Mouse (Mus musculus): ENCODE data around the gene Fam171a1. TPM values are rescaled to one million over a fixed set of nuclear protein-coding genes. Genes with fewer than 3 reads are reported as not detected.

Gene Fam171a1
- polyA plus RNA-seq, 1 experiment from 2014 or later: 47.9 TPM

- Histone ChIP-seq H3K27ac (no peak overlapping the region), H3K4me1 (replicated peaks) (peaks cover 21% of the 10 kb centered on the region), H3K4me2 (replicated peaks) (no peak overlapping the region), H3K9ac (replicated peaks) (no peak overlapping the region), H3K36me3 (no peaks in the 10 kb centered on the region), H3K4me3 (replicated peaks) (no peak overlapping the region), H3K9me3 (no peaks in the 10 kb centered on the region), H3K27me3 (no peaks in the 10 kb centered on the region)
- 88% methylated on average over 10 of the region's 10 CpGs for WGBS
- ATAC-seq: no peak
Observed at GRCm38 (mm10) chr2:3157661-3158344, 43.8 kb downstream of the Fam171a1 start.

DNA sequence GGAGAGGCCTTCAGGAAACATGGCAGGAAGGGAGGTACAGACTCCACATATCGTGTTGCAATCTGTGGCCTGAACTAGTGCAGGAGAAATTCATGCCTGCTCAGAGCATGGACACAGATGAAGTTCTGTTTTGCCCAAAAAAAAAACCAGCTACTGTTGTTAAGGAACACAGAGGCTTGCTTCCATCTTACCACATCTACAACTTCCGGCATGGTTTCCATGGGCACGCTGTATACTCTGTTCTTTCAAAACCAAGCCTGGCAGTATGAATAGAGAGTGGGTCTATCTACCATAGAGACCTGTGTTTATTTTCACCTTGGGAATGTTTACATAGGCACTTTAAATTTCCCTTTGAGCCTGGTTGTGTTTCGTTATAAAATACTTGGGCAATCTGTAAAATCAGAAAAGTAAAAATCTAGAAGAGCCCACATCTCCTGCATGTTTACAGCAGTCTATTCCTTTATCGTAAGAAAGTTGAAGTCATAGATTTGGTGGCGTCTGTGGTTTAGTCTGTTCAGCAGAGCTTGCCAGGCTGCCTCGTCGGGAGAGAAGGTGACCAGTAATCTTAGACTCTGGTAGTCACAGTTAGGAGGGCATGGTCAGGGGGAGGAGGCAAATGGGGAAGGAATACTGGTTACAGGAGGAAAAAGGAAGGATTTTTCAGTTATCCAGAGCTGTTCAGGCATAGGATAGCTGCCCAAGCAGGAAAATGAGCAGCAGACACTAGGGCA is 44.8 kb downstream of the Fam171a1 start:
- Histone ChIP-seq H3K9ac (replicated peaks) (no peak overlapping the region), H3K27ac (no peak overlapping the region), H3K4me3 (replicated peaks) (no peak overlapping the region), H3K4me2 (replicated peaks) (no peak overlapping the region), H3K4me1 (replicated peaks) (peaks cover 19% of the 10 kb centered on the region), H3K9me3 (no peaks in the 10 kb centered on the region), H3K27me3 (no peaks in the 10 kb centered on the region), H3K36me3 (no peaks in the 10 kb centered on the region)
- WGBS: 89% methylated on average over 8 of the region's 8 CpGs
- ATAC-seq: no peak

- H3K4me1 ChIP-seq (replicated peaks): peaks cover 6% of the 10 kb centered on the region; the same call in 1 of the 2 replicates
- 74% methylated on average over 1 of the region's 1 CpGs for WGBS
Observed at GRCm38 (mm10) chr2:3161578-3161977, 47.6 kb downstream of the Fam171a1 start.

DNA sequence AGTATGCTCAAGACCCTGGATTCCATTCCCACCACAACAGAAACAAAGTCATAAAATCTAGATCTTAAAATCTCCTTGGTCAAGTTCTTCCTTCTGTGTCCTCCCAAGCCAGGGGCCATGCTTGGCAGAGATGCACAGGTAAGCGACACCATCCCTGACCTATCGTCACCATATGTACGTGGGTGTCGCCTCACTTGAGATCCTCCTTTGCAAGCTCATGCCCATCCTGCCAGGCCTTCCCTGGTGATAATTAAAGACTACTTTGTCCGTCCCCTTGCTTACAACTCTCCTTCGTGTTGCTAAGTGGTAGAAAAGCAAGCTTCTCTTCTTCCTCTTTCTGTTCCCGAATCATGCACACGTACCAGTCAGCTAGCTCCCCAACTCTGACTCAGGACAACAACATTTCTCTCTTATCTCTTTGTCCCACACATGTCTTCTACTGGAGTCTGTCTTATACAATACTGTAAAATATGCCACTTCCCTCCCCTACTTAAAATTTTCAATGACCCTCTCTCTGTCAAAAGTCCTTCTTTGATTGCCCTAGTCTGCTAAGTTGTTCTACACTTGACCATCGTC is 49.6 kb downstream of the Fam171a1 start:
- Histone ChIP-seq H3K4me1 (replicated peaks) (peaks cover 13% of the 10 kb centered on the region), H3K9ac (replicated peaks) (no peak overlapping the region), H3K4me2 (replicated peaks) (no peak overlapping the region), H3K27me3 (no peaks in the 10 kb centered on the region), H3K27ac (no peak overlapping the region), H3K4me3 (replicated peaks) (no peak overlapping the region), H3K9me3 (no peaks in the 10 kb centered on the region), H3K36me3 (no peaks in the 10 kb centered on the region)
- 95% methylated on average over 9 of the region's 9 CpGs for WGBS
- no peak for ATAC-seq

More at GRCm38 (mm10) chr2:3161578-3161977, 47.6 kb downstream of the Fam171a1 start:
- Histone ChIP-seq H3K9me3 (no peaks in the 10 kb centered on the region), H3K9ac (replicated peaks) (no peak overlapping the region), H3K4me3 (replicated peaks) (no peak overlapping the region), H3K36me3 (no peaks in the 10 kb centered on the region), H3K27ac (no peak overlapping the region), H3K27me3 (no peaks in the 10 kb centered on the region), H3K4me2 (replicated peaks) (no peak overlapping the region)
- ATAC-seq: no peak

GRCm38 (mm10) chr2:3165037-3165600 is 51.1 kb downstream of the Fam171a1 start:
- no peak for ATAC-seq
- 85% methylated on average over 8 of the region's 8 CpGs for WGBS
- no peaks in the 10 kb centered on the region for H3K27me3 ChIP-seq

GRCm38 (mm10) chr2:3165890-3166605 is 52.0 kb downstream of the Fam171a1 start:
- H3K27ac ChIP-seq: no peak overlapping the region
- no peaks in the 10 kb centered on the region for H3K9me3 ChIP-seq
- 76% methylated on average over 7 of the region's 7 CpGs for WGBS
- H3K9ac ChIP-seq (replicated peaks): no peak overlapping the region
- H3K4me3 ChIP-seq (replicated peaks): no peak overlapping the region
- no peak for ATAC-seq
- no peak overlapping the region for H3K4me2 ChIP-seq (replicated peaks)
- H3K4me1 ChIP-seq (replicated peaks): peaks cover 37% of the 10 kb centered on the region
- no peaks in the 10 kb centered on the region for H3K36me3 ChIP-seq
- H3K27me3 ChIP-seq: no peaks in the 10 kb centered on the region

More at GRCm38 (mm10) chr2:3165037-3165600, 51.1 kb downstream of the Fam171a1 start:
- Histone ChIP-seq H3K9ac (replicated peaks) (no peak overlapping the region), H3K36me3 (no peaks in the 10 kb centered on the region), H3K4me2 (replicated peaks) (no peak overlapping the region), H3K27ac (no peak overlapping the region), H3K4me1 (replicated peaks) (peaks cover 28% of the 10 kb centered on the region), H3K9me3 (no peaks in the 10 kb centered on the region), H3K4me3 (replicated peaks) (no peak overlapping the region)

DNA sequence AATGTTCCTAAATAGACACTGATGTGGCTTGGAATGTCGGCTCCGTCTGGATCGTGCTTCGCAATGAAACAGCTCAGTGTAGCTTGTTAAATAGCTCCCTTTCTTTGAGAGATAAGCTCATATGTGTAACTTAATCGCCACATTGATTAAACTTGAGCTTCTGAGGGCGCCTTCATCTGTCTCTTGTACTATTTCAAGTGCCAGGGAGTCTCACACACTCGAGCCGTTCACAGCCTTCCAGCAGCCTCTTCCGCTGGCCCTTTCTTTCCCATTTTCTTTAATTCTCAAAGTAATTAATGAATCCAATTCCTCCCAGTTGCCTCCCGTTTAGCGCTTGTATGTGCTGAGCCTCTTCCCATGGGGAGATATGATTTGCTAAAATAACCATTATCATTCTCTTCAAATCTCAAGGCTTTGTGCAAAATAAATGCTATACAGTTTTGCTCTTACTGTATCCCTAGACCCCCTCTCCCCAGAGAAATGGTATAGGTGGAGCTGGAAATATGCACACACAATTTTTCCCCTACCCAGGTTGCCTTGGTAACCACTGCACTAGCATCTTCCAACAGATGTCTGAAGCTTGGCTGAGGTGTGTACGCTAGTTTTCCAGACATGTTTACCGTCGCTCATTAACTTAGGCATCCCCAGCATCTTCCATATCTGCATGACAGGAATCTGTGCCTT is 54.8 kb downstream of the Fam171a1 start:
- Histone ChIP-seq H3K9me3 (no peaks in the 10 kb centered on the region), H3K27me3 (no peaks in the 10 kb centered on the region), H3K27ac (peak overlapping the region; percentile 83), H3K4me3 (replicated peaks) (no peak overlapping the region; the same call in 1 of the 2 replicates), H3K9ac (replicated peaks) (0 out of 2 replicates have a peak overlapping the region, but pooled peaks have one; percentile 32), H3K36me3 (no peaks in the 10 kb centered on the region), H3K4me2 (replicated peaks) (peak overlapping the region; percentile 37), H3K4me1 (replicated peaks) (peaks cover 49% of the 10 kb centered on the region)
- WGBS: 65% methylated on average over 14 of the region's 14 CpGs
- peak; percentile 85 for ATAC-seq

- WGBS: 68% methylated on average over 3 of the region's 3 CpGs
- peak; percentile 55 for ATAC-seq
- Histone ChIP-seq H3K4me3 (replicated peaks) (no peak overlapping the region), H3K4me1 (replicated peaks) (peaks cover 54% of the 10 kb centered on the region), H3K4me2 (replicated peaks) (peak overlapping the region; percentile 37), H3K9ac (replicated peaks) (no peak overlapping the region; the same call in 1 of the 2 replicates), H3K9me3 (no peaks in the 10 kb centered on the region), H3K36me3 (no peaks in the 10 kb centered on the region), H3K27ac (peak overlapping the region; percentile 83), H3K27me3 (no peaks in the 10 kb centered on the region)
Observed at GRCm38 (mm10) chr2:3169403-3169747, 55.4 kb downstream of the Fam171a1 start.

DNA sequence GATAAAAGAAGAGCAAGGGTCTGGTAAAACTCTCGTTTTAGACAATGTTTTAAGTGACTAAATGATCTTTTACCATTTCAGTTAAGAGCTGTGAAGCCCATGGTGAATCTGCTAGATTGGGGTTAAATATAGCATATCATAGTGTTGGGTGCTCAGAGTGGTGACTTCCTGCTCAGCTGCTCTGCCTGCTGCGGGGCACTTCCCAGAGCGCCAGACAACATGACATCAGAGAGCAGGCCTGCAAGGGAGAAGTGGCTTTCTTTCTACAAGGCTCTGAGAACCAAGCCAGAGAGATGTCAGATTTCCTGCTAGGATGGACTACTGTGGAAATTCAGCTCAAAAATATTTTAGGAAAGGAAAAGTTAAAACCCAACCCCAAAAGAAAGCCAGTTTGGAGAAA is 57.8 kb downstream of the Fam171a1 start:
- Histone ChIP-seq H3K9me3 (no peaks in the 10 kb centered on the region), H3K4me1 (replicated peaks) (peaks cover 52% of the 10 kb centered on the region), H3K4me3 (replicated peaks) (no peak overlapping the region), H3K36me3 (no peaks in the 10 kb centered on the region), H3K27me3 (no peaks in the 10 kb centered on the region), H3K4me2 (replicated peaks) (no peak overlapping the region), H3K9ac (replicated peaks) (no peak overlapping the region), H3K27ac (no peak overlapping the region)
- WGBS: 75% methylated on average over 3 of the region's 3 CpGs
- no peak for ATAC-seq

- H3K4me1 ChIP-seq (replicated peaks): peaks cover 52% of the 10 kb centered on the region
- H3K9me3 ChIP-seq: no peaks in the 10 kb centered on the region
- no peak overlapping the region for H3K4me2 ChIP-seq (replicated peaks)
- H3K27me3 ChIP-seq: no peaks in the 10 kb centered on the region
- no peak for ATAC-seq
- 86% methylated on average over 3 of the region's 3 CpGs for WGBS
- no peaks in the 10 kb centered on the region for H3K36me3 ChIP-seq
- no peak overlapping the region for H3K27ac ChIP-seq
- H3K4me3 ChIP-seq (replicated peaks): no peak overlapping the region
- no peak overlapping the region for H3K9ac ChIP-seq (replicated peaks)
Observed at GRCm38 (mm10) chr2:3172656-3173055, 58.6 kb downstream of the Fam171a1 start.

GRCm38 (mm10) chr2:3174890-3175289 is 60.9 kb downstream of the Fam171a1 start:
- H3K36me3 ChIP-seq: peaks cover 17% of the 10 kb centered on the region
- H3K27me3 ChIP-seq: no peaks in the 10 kb centered on the region
- no peaks in the 10 kb centered on the region for H3K9me3 ChIP-seq
- H3K4me3 ChIP-seq (replicated peaks): no peak overlapping the region
- H3K9ac ChIP-seq (replicated peaks): no peak overlapping the region
- WGBS: 82% methylated on average over 5 of the region's 5 CpGs
- H3K27ac ChIP-seq: no peak overlapping the region
- H3K4me1 ChIP-seq (replicated peaks): peaks cover 32% of the 10 kb centered on the region
- ATAC-seq: no peak
- no peak overlapping the region for H3K4me2 ChIP-seq (replicated peaks)
